Mouse (Mus musculus) ES-Bruce4 (cell line): Measurements from ENCODE around the gene Slc25a4.

Experiments
- EP300 ChIP-seq: IDR thresholded peaks from 2 replicates; pipeline ENCODE4 v1.6.1; 2011; ENCODE audit warnings: low read depth, low read length; ENCODE audit not compliant: insufficient read depth
- POLR2A ChIP-seq: IDR thresholded peaks from one replicate; pipeline ENCODE4 v1.8.1; 2011; ENCODE audit warnings: low read length; ENCODE audit not compliant: insufficient read depth

GRCm38 (mm10) chr8:46220566-46220965 lies 9.5 kb upstream of the Slc25a4 start:
- TF ChIP-seq POLR2A (no peak), EP300 (no peak)
